Mouse (Mus musculus): Measurements from ENCODE around the gene Serinc5. TPM values are rescaled to one million over a fixed set of nuclear protein-coding genes. Genes with fewer than 3 reads are reported as not detected.
A peak's percentile ranks its signal among the peaks of the same experiment; 100 is the strongest.
"Not testable (repeated sequence)": the region's sequence is repeated elsewhere in the genome, so short reads cannot be mapped to it uniquely, and the experiment has no call there.

Serinc5 gene
- total RNA-seq, 2 experiments from 2014 or later, result 15.4 to 18.5 TPM

DNA sequence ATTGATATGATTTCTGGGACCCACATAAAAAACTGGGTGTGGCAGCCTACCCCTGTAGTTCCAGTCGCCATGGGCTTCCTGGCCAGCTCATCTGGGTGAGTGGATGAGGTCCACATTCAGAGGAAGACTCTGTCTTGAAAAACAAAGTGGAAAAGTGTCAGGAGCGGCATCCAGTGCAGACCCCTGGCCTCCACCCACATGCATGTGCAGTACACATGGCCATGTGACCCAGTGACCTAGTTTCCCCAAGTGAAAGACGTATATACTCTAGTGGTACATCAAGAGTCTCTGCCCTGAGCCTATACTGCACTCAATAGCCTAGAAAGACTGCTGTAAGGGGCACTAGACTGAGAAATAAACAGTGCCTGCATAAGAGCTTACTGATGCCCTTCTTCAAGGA lies 48.7 kb downstream of the Serinc5 start:
- no peak for DNase-seq
- intact Hi-C loops (cut with DNase I), result loop anchor here (5.0 kb wide), 1 partner anchor 47 kb away; the partner anchor contains the start of gene Serinc5

DNA sequence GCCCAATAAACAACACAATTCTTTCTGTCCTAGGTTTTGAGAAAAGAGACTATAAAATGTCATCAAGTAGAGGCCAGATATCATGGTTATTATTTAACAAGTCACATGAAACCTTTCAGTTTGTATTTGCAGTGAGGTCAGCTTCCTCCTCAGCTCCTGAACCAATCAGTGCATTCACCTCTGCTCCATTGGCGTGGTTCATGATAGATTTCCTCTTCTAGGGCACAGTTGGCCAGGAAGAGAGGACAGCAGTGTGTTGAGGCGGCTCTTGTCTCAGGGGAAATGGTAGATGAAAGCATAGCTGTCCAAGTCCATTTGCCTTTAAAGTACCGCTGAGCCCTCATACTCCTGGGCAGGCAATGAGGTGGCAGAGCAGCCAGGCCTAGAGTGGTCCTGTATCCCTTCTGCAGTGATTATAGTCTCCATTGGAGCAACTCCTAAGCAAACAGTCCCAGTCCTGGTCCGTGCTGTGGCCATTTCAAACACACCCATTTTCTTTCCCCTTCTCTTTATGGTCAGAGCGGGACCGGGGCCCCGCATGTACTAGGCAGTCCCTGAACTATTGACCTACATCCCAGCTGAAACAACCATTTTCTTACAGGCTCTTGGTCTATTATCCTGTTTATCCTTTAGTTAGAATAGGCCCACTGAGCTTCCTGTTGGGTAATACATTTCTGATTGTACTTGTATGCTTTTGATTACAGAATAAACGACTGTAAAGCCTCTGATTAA lies 51.8 kb downstream of the Serinc5 start:
- intact Hi-C loops (cut with DNase I), result loop anchor here (5.0 kb wide), 1 partner anchor 50 kb away; the partner anchor contains the start of gene Serinc5
- DNase-seq, result no peak

- no peak for DNase-seq
- intact Hi-C loops (cut with DNase I), result no loop called here
Observed at GRCm38 (mm10) chr13:92665008-92665407, 54.1 kb downstream of the Serinc5 start.

GRCm38 (mm10) chr13:92668214-92668985 lies 57.5 kb downstream of the Serinc5 start:
- DNase-seq, result no peak
- intact Hi-C loops (cut with DNase I), result no loop called here

- DNase-seq, result no peak
- intact Hi-C loops (cut with DNase I), result no loop called here
Observed at GRCm38 (mm10) chr13:92671727-92672126, 60.8 kb downstream of the Serinc5 start.

DNA sequence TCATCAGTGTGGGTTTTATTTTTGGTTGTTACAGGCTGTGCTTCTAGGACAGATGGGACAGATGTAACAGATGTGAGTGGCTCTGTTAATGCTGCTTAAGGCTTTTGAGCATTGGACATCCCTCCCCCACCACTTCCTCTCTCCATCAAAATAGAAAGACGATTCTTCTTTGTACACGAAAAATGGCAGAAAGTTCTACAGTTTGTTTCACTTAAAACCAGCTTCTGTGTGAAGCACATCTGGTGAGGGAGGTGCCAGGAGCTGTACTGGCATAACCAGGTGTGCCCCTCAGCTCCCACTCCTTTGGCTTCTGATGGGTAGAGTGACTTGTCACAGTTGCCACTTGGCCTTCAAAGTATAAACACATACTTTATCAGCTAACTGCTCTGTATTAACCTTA lies 63.8 kb downstream of the Serinc5 start:
- no peak for DNase-seq
- intact Hi-C loops (cut with DNase I), result no loop called here

DNA sequence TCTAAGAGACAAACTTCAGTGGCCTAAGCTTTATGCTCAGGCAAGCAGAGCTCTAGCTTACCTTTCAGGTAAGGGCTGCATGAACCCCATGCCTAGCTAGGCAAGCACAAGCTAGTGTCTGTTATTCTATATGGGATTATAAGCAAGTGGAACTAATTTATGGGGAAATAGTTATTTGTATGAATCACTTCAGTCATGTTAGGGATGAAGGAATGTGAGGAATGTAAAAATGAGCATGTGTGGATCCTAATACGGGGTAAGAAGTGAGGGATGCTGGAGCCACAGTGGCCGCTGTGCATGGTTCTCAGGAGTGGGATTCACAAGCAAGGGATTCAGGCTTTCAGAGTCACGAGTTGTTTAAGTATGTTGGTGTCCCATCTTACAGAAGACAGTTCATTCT lies 64.4 kb downstream of the Serinc5 start:
- no peak for DNase-seq
- intact Hi-C loops (cut with DNase I), result no loop called here

DNA sequence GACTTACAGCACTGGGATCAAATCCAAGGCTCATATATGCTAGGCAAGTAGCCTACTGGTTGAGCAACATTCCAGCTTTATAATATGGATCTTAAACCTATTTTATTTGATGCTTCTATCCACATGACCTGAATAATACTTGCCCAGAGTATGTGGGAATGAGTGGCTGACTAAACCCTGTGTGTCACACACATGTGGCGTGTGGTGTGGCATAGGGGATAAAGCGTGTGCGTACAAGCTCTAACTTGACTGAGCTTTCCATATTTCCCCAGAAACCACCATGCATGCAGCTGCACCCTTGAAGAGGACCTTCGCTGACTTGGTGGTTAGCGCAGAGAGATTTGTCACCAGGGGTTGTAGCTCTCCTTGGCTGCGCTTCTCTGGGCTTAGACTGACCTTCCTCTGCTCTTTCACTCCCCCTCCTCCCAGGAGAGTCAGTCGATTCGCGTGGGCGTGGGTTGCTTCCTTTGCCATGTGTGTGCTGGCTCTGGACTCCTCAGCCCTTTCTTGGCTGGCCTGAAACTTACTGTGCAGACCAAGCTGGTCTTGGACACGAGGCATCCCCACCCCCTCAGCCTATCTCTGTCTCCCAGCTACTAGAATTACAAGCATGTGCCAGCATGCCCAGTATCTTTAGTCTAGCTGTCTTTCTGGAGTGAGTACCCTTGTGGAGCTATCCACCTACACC lies 65.2 kb downstream of the Serinc5 start:
- DNase-seq, result peak; percentile 26 to 42
- intact Hi-C loops (cut with DNase I), result no loop called here

- intact Hi-C loops (cut with DNase I), result no loop called here
- DNase-seq, result no peak
Observed at GRCm38 (mm10) chr13:92677656-92678055, 66.8 kb downstream of the Serinc5 start.

GRCm38 (mm10) chr13:92679661-92680060 lies 68.8 kb downstream of the Serinc5 start:
- intact Hi-C loops (cut with DNase I), result no loop called here

GRCm38 (mm10) chr13:92681541-92681940 lies 70.7 kb downstream of the Serinc5 start:
- no peak for DNase-seq
- intact Hi-C loops (cut with DNase I), result no loop called here

More at GRCm38 (mm10) chr13:92679661-92680060, 68.8 kb downstream of the Serinc5 start:
- no peak for DNase-seq

GRCm38 (mm10) chr13:92682833-92683232 lies 71.9 kb downstream of the Serinc5 start:
- intact Hi-C loops (cut with DNase I), result no loop called here

DNA sequence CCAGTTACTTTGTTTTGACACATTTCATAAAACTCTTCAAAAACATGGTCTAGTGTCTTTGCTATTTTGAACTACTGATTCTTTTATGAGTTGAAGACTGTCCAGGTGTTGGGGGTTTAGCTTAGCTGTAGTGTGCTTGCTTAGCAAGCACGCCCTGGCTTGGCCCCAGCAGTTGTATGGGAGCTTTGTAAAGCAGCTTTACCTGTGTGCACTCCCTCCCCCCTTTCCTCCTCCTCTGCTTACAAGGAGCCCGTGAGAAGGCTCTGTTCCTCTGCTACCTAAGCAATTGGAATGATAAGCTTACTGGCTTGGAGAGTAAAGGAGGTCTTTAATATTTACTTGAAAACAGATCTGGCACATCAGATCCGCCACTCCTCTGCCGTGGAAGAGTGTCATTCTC lies 72.6 kb downstream of the Serinc5 start:
- intact Hi-C loops (cut with DNase I), result no loop called here
- DNase-seq, result no peak

More at GRCm38 (mm10) chr13:92682833-92683232, 71.9 kb downstream of the Serinc5 start:
- DNase-seq, result no peak

GRCm38 (mm10) chr13:92684310-92684709 lies 73.4 kb downstream of the Serinc5 start:
- intact Hi-C loops (cut with DNase I), result no loop called here

GRCm38 (mm10) chr13:92685273-92685672 lies 74.4 kb downstream of the Serinc5 start:
- intact Hi-C loops (cut with DNase I), result no loop called here
- no peak for DNase-seq

More at GRCm38 (mm10) chr13:92684310-92684709, 73.4 kb downstream of the Serinc5 start:
- no peak for DNase-seq

DNA sequence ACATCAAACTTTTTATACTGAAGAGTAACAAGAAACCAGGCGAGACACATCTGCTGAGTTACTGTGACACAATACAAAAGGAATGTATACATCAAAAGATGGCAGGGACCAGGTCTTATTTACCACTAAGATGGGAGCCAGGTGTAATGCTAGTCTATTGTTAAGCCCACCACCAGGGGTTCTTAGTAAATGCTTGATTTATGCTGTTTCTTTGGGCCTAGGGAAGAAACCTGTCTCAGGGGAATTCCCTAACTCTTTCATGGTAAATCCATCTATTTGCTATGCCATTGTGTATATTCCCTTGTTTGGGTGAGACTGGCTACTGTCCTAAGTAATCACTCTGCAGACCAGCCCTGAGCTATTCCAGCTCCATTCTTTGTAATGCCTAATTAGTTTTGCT lies 76.3 kb downstream of the Serinc5 start:
- DNase-seq; intact Hi-C loops (cut with DNase I): not testable (repeated sequence)

DNA sequence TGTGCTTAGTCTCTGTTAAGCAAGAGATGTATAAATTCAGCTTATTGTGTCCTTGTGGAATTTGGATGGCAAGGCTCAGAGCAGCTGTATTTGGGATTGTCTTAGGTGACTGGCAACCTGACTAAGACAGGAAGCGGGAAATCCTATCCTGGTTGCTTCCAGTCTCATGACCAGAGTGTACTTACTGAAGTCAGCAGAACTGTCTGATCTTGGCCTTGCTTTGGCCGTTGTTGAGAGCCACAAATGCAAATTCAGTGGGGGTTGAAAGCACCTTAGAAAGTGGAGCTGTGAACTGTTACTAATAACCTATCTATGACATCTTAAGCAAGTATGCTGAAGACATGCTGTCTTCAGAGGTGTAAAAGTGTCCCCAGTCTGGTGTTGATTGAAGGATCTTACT lies 78.2 kb downstream of the Serinc5 start:
- intact Hi-C loops (cut with DNase I), result no loop called here
- no peak for DNase-seq

- intact Hi-C loops (cut with DNase I), result no loop called here
- no peak for DNase-seq
Observed at GRCm38 (mm10) chr13:92693866-92694550, 83.1 kb downstream of the Serinc5 start.

DNA sequence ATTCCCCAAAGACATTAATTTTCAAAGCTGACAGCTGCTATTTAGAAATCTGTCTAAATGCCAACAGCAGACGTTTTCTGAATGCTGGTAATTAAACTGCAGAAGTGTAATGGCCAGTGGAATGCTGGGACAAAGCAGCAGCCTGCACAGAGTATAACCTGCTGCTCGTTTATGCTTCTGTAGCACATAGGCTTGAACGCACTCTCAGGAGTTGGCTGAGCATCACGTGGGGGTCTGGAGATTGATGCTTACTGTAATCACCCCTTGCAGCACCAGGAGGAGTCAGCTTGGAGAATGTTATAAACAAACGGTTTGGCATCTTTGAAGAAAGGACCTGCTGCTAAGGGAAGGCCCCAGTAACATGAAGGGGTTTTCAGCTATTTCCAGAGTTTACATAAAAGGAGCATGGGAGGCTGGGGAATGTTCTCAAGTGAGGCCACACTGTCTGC lies 85.6 kb downstream of the Serinc5 start:
- intact Hi-C loops (cut with DNase I), result no loop called here
- DNase-seq, result no peak

- DNase-seq, result no peak
- intact Hi-C loops (cut with DNase I), result no loop called here
Observed at GRCm38 (mm10) chr13:92697141-92697540, 86.2 kb downstream of the Serinc5 start.
